Mouse (Mus musculus) embryonic facial prominence, embryonic 11.5 days (tissue): ENCODE results near the gene Bri3bp. TPM values are rescaled to one million over a fixed set of nuclear protein-coding genes. Genes with fewer than 3 reads are reported as not detected.

Source experiments
- ATAC-seq: fragments of 200-750 bp; cut with Nextera tagmentation; replicated peaks from 2 replicates; pipeline ENCODE4 v1.8.0; 2017; ENCODE audit warnings: low read depth; ENCODE audit not compliant: insufficient number of reproducible peaks, low FRiP score, low TSS enrichment
- DNase-seq: peaks from one replicate; pipeline ENCODE4 v3.0.0-alpha.2; 2015; ENCODE audit warnings: low spot score
- H3K27ac ChIP-seq: fragments of 300-500 bp; sonication (generic); replicated peaks from 2 replicates; pipeline ENCODE4 v1.5.1; 2014; ENCODE audit warnings: mild to moderate bottlenecking, low read depth, low read length, control low read depth
- H3K27me3 ChIP-seq: fragments of 300-500 bp; sonication (generic); 2 replicates; pipeline ENCODE4 v1.6.1; 2014; ENCODE audit warnings: mild to moderate bottlenecking, low read length, moderate library complexity, mixed read lengths; ENCODE audit not compliant: control insufficient read depth, insufficient read depth
- H3K36me3 ChIP-seq: fragments of 300-500 bp; sonication (generic); replicated peaks from 2 replicates; pipeline ENCODE4 v1.6.1; 2014; ENCODE audit warnings: low read depth, mild to moderate bottlenecking, low read length, moderate library complexity, mixed read lengths; ENCODE audit not compliant: control insufficient read depth, insufficient read depth
- H3K4me1 ChIP-seq: fragments of 300-500 bp; sonication (generic); 2 replicates; pipeline ENCODE4 v1.6.1; 2014; ENCODE audit warnings: low read length, mixed read lengths; ENCODE audit not compliant: control insufficient read depth, insufficient read depth
- H3K4me2 ChIP-seq: fragments of 300-500 bp; sonication (generic); 2 replicates; pipeline ENCODE4 v1.6.1; 2014; ENCODE audit warnings: low read depth, mild to moderate bottlenecking, control low read depth, low read length, moderate library complexity
- H3K4me3 ChIP-seq: fragments of 300-500 bp; sonication (generic); 2 replicates; pipeline ENCODE4 v1.5.1; 2014; ENCODE audit warnings: low read depth, low read length, control low read depth
- H3K9ac ChIP-seq: fragments of 300-500 bp; sonication (generic); replicated peaks from 2 replicates; pipeline ENCODE4 v1.6.1; 2014; ENCODE audit warnings: mild to moderate bottlenecking, control low read depth, low read length
- H3K9me3 ChIP-seq: fragments of 300-500 bp; sonication (generic); replicated peaks from 2 replicates; pipeline ENCODE4 v1.6.1; 2016; ENCODE audit warnings: mild to moderate bottlenecking, low read length, inconsistent platforms, mixed read lengths; ENCODE audit not compliant: control insufficient read depth
- WGBS: fragments of 180-500 bp; shearing (Covaris S2); extraction: QIAGEN DNeasy Blood & Tissue Kit; methylation state at CpG from one replicate; pipeline ENCODE4 v1.1.7; 2014; 5-methylcytosine and 5-hydroxymethylcytosine counted together
- polyA plus RNA-seq: library from polyadenylated mRNA; unstranded; fragments of >200 nt; fragmentation: Nextera tagmentation; extraction: Ambion mirVana; gene quantifications from 2 replicates; pipeline ENCODE4 v1.2.1, GENCODE M21; 2014

The Bri3bp gene
- polyA plus RNA-seq, 1 experiment from 2014 or later = 26.3 TPM

DNA sequence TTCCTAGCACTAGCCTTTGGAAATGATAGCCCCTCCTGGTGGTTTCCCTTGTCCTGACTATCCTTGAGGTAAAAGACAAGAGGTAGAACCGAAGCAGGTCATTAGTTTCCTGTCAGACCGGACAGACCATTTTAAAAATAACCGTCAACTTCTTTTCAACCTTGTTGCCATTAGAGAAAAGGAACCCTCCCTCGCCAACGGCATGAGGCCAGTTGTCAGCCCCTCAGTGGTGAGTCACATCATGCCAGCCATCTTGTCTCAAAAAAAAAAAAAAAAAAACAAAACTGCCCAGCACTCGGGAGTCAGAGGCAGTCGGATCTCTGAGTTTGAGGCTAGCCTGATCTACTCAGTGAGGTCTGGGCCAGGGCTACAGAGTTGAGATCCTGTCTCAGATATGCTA lies 40.5 kb upstream of the Bri3bp start:
- no peak for DNase-seq
- H3K36me3 ChIP-seq = no peaks in the 10 kb centered on the region
- no peak overlapping the region for H3K27ac ChIP-seq
- no peak overlapping the region for H3K4me3 ChIP-seq
- no peak for ATAC-seq
- H3K9me3 ChIP-seq = no peaks in the 10 kb centered on the region
- H3K9ac ChIP-seq = no peak overlapping the region
- H3K27me3 ChIP-seq = no peaks in the 10 kb centered on the region
- no peak overlapping the region for H3K4me2 ChIP-seq
- 55% methylated on average over 7 of the region's 7 CpGs for WGBS
- no peaks in the 10 kb centered on the region for H3K4me1 ChIP-seq

DNA sequence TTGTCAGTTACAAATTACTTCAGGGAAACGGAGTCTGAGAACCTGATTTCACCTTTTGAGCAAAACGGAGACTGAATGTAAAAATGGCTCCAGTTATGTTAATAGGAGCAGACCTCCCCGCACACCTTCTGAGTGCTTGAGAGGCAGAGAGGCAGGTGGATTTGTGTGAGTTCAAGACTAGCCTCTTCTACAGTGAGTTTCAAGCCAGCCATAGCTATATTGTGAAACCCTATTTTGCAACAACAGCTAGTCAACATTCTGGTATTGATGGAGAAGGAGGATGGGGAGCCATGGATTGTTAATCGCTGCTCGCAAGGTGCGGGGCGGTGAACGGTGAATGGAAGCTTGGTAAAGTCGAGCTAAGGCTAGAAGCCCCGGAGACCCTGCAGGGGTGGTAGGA lies 38.9 kb upstream of the Bri3bp start:
- Histone ChIP-seq H3K9ac (no peak overlapping the region), H3K4me1 (no peaks in the 10 kb centered on the region), H3K27me3 (no peaks in the 10 kb centered on the region), H3K27ac (no peak overlapping the region), H3K4me2 (no peak overlapping the region), H3K36me3 (no peaks in the 10 kb centered on the region), H3K9me3 (no peaks in the 10 kb centered on the region), H3K4me3 (no peak overlapping the region)
- DNase-seq (no peak), ATAC-seq (no peak)
- WGBS = 56% methylated on average over 10 of the region's 10 CpGs

DNA sequence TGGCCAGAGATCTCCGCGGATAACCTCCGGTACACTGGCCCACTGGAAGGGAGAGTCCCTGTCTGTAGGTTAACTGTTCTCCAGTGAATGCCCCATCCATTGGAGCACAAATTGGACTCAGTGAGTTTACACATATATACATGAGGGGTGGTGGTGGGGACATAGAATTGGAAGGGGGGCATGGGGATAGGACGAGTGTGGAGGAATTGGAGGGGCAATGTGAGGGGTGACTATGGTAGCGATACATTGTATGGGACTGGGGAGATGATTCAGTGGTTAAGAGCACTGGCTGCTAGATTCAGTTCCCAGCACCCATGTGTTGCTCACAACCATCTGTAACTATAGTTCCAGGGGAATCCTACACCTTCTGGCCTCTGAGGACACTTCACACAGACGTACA lies 38.4 kb upstream of the Bri3bp start:
- no peaks in the 10 kb centered on the region for H3K27me3 ChIP-seq
- DNase-seq (no peak), ATAC-seq (no peak)
- no peak overlapping the region for H3K27ac ChIP-seq
- no peaks in the 10 kb centered on the region for H3K4me1 ChIP-seq
- no peaks in the 10 kb centered on the region for H3K9me3 ChIP-seq
- WGBS = 52% methylated on average over 6 of the region's 6 CpGs
- no peak overlapping the region for H3K4me3 ChIP-seq
- no peak overlapping the region for H3K9ac ChIP-seq
- H3K4me2 ChIP-seq = no peak overlapping the region
- H3K36me3 ChIP-seq = no peaks in the 10 kb centered on the region

DNA sequence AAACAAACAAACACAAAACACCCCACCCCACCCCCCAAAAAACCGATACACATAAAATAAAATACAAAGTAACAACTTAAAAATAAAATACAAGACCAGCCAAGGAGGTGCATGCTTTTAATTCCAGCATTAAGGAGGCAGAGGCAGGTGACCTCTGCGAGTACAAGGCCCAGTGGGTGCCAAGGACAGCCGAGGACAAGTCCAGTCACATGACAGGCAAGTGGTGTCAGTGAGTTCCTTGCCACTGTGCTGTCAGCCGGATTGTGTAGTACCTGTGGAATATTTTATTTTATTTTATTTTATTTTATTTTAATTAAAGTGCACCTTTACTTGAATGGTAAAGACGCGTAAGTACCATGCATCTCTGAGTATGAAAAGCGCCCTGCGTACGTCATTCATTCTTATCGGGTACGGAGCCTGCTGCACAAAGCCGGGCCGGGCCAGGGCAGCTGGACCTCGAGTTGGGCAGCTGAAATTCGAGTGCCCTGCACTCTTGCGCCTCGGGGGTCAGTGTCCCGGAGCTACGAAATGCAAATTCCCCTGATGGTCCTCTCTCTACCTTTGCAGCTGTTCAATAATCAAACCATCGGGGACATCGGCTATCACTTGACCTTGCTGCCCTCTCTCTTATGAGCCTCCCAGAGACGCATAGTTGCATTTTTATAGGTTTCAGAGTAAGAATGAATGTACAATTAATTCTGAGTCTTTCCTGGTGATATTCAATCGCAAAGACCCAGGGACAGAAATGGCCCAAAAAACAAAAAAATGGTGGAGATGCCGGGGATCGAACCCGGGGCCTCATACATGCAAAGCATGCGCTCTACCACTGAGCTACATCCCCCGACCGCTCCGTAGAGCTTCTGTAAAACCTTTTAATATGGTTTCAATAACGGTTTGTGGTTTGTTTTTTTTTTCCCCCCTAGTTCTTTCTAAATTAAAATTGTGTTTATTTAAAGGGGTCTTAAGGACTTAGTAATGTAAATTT lies 37.6 kb upstream of the Bri3bp start:
- no peak for ATAC-seq
- H3K9me3 ChIP-seq = no peaks in the 10 kb centered on the region
- H3K36me3 ChIP-seq = no peaks in the 10 kb centered on the region
- WGBS = 12% methylated on average over 31 of the region's 31 CpGs
- no peaks in the 10 kb centered on the region for H3K4me1 ChIP-seq
- DNase-seq = peak; percentile 89
- no peaks in the 10 kb centered on the region for H3K27me3 ChIP-seq
- peak overlapping the region; percentile 36 for H3K4me2 ChIP-seq
- peak overlapping the region; percentile 32 for H3K4me3 ChIP-seq
- no peak overlapping the region for H3K27ac ChIP-seq
- H3K9ac ChIP-seq = no peak overlapping the region

DNA sequence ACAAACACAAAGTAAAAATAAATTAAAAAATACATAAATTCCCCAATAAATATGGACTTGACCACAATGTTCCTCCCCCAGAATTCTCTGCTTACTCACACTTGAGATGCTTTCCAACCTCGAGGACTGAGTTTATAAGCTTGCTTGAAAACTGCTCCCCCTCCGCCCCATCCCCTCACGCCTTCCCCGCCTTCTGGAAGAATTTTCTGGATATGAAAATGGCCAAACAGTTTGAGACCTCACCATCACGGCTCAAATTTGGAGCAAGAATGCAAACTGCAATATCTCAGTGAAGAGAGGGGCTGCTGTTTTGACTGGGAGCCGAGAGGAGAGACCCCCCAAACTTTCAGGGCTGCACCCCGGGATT lies 36.8 kb upstream of the Bri3bp start:
- Histone ChIP-seq H3K9me3 (no peaks in the 10 kb centered on the region), H3K4me3 (peak overlapping the region; percentile 59), H3K27ac (peak overlapping the region; percentile 42; the same call in 1 of the 2 replicates), H3K4me2 (peak overlapping the region; percentile 62), H3K9ac (peak overlapping the region; percentile 30), H3K36me3 (no peaks in the 10 kb centered on the region), H3K4me1 (no peaks in the 10 kb centered on the region), H3K27me3 (no peaks in the 10 kb centered on the region)
- DNase-seq = peak; percentile 52
- ATAC-seq = no peak
- 3% methylated on average over 7 of the region's 7 CpGs for whole genome bisulfite sequencing

DNA sequence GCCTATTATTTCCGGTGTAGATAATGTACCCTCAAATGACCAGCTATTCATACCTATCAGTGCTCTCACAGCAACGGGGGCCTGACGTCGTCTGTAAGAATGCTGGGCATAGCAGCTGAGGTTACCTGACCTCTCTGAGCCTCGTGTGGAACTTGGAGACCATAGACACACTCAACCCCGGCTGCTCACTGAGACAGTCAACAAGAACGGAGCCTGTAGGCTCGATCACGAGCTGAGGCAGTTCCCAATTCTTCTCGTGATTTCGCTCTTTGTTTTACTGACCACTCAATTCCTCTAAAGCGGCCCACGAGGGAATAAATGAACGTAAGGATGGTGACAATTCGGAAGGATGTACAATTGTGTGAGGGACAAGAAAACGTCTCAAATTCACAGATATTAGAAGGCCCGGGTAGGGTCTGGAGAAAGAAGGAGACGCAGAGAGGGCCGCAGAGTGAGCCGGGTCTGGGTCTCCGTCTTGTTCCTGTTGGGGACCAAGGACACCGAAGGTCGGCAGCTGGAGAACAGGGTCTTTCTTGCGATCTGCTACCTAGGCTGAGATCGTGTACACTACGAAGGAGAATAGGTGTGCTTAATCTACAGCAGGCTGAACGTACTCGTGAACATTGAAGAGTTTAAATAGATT lies 36.3 kb upstream of the Bri3bp start:
- H3K9me3 ChIP-seq = no peaks in the 10 kb centered on the region
- under 1% methylated on average over 28 of the region's 28 CpGs for WGBS
- ATAC-seq (no peak), DNase-seq (peak; percentile 83)
- H3K4me1 ChIP-seq = no peaks in the 10 kb centered on the region
- H3K4me2 ChIP-seq = peak overlapping the region; percentile 62
- H3K4me3 ChIP-seq = peak overlapping the region; percentile 59
- H3K9ac ChIP-seq = peak overlapping the region; percentile 30
- H3K27me3 ChIP-seq = no peaks in the 10 kb centered on the region
- peak overlapping the region; percentile 42; the same call in 1 of the 2 replicates for H3K27ac ChIP-seq
- H3K36me3 ChIP-seq = no peaks in the 10 kb centered on the region

DNA sequence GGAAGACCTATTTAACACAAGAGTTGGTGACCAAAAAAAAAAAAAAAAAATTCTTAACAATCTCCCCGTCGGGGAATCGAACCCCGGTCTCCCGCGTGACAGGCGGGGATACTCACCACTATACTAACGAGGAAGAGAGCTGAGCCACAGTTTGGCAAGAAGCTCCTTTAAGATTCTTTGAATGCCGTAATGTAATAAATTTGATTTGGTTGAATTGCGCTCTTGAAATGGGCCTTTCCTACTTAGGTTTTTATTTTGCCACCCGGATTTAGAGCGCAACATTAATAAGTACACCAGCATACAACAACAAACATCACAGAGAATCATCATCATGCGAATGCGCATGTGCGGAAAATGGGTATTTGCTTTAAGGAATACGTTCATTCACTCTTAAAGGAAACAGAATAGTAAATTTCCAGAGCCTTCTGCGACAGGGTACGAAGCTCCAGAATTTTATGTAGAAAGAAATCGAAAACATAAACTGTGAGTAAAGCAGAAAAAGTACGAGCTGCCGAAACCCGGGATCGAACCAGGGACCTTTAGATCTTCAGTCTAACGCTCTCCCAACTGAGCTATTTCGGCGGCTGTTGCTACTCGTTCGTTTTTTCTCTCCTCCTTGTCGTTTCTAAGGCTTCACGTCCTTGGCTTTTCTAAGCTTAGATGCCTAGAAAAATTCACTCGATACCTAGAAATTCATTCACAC lies 35.7 kb upstream of the Bri3bp start:
- no peaks in the 10 kb centered on the region for H3K9me3 ChIP-seq
- DNase-seq = peak; percentile 95
- H3K27me3 ChIP-seq = no peaks in the 10 kb centered on the region
- no peak overlapping the region for H3K27ac ChIP-seq
- no peaks in the 10 kb centered on the region for H3K4me1 ChIP-seq
- H3K9ac ChIP-seq = peak overlapping the region; percentile 57
- H3K36me3 ChIP-seq = no peaks in the 10 kb centered on the region
- 1% methylated on average over 31 of the region's 31 CpGs for WGBS
- H3K4me3 ChIP-seq = peak overlapping the region; percentile 59
- peak; percentile 34; the same call in 1 of the 2 replicates for ATAC-seq
- peak overlapping the region; percentile 77 for H3K4me2 ChIP-seq
